Mouse (Mus musculus) heart, postnatal 10 days (tissue): ENCODE measurements around the gene Commd8. TPM values are rescaled to one million over a fixed set of nuclear protein-coding genes. Genes with fewer than 3 reads are reported as not detected.
"Not testable (repeated sequence)": the region's sequence is repeated elsewhere in the genome, so short reads cannot be mapped to it uniquely, and the experiment has no call there.

Source experiments
- DNase-seq, 2 experiments: peaks; one replicate each; pipeline ENCODE4 v3.0.0; 2021
- intact Hi-C: fragments of 180-260 bp; cut with DNase I; formaldehyde crosslinking; loops from one replicate; pipeline ENCODE4 v1.15.1; 2025
- total RNA-seq, 2 experiments: library from RNA; stranded (reverse); gene quantifications; 2 replicates each; pipeline ENCODE4 v1.2.3; 2021

Commd8 gene
- total RNA-seq, 2 experiments from 2014 or later, result 44.1 to 47.4 TPM

DNA sequence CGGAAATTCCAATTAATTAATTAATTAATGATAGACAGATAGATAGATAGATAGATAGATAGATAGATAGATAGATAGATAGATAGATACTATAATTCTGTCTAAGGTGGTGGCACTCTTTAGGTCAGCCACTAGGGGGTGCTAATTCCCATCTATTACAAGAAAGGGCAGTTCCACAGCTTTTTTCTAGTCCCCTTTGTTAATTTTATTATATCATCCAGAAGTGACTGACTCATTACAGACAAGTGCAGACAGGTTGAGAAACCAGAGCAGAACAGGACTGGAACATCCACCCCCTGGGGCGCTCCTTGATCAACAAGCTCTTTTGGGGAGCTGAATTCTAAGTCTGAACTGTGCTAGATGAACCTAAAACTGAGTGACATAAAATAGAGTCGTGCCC, 4.7 kb upstream of the Commd8 start:
- peak; percentile 35 to 77 for DNase-seq
- intact Hi-C loops, result loop anchor here (1.0 to 2.0 kb wide), 2 partner anchors 32 to 97 kb away; no protein-coding TSS in a partner anchor

DNA sequence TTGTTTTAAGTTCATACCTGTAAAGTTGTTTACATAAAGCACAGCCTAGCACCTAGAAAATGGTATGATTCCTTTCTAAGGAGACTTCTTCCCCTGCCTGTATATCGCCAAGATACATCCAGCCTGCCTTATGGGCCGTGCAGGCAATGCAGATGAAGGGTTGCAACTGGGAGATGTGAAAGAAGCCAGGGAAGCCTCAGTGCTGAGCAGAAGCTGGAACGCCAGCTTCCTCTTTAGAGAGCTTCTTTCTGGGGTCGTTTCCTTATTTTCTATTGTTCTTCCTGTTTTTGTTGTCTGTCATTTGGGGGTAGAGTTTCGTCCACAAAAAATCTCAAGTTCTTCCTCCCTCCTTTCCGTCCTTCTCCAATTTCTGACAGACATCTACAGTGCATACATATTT, 2.1 kb upstream of the Commd8 start:
- intact Hi-C loops, result no loop called here
- no peak for DNase-seq

DNA sequence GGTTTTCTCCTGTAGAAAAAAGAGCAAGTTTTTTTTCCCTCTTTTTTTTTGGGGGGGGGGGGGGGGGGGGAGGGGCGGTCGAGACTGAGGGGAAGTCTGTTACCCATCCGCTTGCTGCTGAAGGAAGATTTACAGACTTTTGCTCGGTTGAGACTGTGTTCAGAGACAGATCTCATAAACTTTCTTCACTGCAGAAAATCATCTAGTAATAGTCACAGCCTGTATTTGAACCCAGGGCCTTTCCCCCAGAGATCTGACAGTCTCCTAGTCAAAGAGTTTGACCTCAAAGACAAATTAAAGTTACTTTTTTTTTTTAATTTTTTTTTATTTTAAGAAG, 264 bp upstream of the Commd8 start:
- DNase-seq, result no peak
- intact Hi-C loops, result no loop called here

DNA sequence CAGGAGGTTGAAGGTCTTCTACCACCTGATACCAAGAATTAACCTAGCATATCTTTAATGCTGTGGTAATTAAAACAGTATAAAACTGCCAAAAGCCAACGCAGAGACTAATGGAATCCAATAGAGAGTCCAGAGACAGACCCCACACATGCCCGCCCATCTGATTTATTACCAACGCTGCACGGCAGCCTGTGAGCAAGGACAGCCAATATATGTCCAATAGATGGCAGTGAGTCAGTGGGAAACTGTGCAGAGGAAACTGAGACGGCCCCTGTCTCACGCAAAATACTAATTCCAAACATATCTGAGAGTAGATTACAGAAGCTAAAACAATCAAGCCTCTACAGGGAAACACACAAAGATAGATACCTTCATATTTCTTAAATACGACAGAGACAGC, 3.6 kb downstream of the Commd8 start:
- no peak for DNase-seq
- intact Hi-C loops, result no loop called here

DNA sequence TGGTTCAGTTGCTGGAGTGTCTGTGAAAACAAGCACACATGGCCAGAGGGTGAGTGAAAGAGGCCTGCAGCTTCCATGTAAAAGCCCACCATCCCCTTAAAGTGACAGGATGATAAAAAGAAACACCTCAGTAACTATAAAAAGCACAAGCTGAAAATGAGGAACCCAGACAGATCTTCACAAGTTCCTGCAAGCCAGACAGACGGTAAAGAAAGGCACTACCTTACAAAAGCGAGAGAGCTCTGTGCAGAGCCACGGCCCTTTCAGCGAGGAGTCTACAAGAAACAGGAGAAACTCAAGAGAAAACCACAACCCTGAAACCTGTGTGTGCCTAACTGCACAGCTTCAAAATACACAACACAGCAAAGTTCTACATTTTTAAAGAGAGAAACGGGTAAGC, 5.1 kb downstream of the Commd8 start:
- DNase-seq, result no peak
- intact Hi-C loops, result no loop called here

DNA sequence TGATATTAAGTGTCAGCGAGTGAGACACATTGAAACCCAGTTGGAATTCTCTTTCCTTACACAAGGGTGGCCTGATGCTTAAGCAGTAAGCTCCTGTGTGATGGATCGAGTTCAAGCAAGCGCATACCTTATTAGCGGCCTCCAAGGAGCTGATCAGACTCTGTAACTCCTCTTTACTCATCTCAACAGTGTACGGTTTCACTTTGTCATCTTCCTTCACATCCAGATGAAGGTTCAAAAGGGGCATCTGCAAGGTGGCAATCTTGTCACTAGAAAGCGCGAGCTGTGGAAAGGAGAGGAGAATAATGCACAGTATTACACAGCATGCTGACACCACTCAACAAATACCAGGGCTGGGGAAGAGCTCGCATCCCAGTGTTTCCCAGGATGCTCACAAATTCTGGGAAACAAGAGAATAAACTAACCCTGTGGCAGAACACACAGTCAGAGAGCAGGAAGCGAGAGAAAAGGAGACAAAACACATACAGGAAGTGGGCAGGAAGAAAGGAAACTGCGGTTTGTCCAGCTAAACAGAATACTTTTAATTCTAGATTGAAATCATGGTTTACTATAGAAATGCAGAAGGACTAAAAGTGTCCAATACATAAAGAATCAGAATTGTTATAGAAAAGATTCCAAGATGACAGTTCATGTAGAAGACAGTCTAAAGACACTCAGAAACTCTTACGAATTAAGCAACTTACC, 7.1 kb downstream of the Commd8 start:
- intact Hi-C loops, result no loop called here

DNA sequence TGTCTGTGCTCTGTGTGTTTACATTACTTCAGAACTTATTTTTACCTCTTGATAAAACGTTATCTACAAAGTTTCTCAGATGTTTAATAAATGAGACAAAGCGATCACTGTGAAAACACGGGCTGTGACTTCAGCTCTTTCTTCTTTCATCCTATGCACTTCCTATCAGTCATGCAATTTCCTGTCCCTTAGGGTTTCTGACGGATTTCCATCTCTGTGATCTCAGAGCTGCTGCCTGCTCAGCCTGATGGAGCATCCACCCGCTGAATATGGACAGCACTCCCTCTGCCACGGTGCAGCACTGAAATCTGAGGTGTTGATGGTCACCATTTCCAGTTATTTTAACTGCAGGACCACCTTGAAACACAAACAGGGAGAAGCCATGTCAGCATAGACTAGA, 8.5 kb downstream of the Commd8 start:
- no peak for DNase-seq
- intact Hi-C loops, result no loop called here

More for the DNA sequence above, 7.1 kb downstream of the Commd8 start:
- no peak for DNase-seq

DNA sequence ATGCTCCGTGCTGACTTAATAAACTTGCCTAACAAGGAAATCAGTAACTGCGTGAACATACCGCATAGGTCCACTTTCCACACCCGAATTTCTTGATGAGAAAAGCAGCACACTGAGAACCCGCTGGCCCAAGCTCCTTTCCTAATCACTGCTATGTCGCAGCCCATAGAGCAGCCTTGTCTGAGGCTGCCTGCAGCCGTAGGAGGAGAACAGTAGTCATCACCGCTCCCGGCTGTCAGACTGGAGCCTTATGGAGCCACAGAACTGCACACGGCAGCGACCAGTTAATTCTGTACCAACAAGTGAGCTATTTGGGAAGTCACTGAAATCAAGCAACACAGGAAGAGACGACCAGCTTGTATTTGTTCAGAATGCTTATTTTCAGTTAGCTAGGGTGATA, 9.3 kb downstream of the Commd8 start:
- DNase-seq, result no peak
- intact Hi-C loops, result no loop called here

DNA sequence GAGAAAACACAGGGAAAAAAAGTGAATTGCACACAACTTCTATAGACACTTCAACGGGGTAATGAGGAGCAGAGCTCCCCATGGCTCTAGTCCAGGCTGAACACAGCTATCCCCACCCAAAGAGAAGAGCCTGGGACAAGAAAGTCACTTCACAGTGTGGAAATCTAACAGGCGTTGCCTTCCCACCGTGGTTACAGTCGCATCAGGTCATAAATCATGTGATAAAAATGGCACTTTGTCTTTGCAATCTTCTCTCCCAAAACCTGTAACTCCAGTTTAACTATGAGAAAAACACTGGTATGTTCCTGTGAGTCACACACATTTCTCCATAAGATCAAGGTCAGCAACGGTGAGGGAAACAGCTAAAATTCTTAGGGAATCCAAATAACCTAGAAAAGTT, 11.4 kb downstream of the Commd8 start:
- no peak for DNase-seq
- intact Hi-C loops, result no loop called here

DNA sequence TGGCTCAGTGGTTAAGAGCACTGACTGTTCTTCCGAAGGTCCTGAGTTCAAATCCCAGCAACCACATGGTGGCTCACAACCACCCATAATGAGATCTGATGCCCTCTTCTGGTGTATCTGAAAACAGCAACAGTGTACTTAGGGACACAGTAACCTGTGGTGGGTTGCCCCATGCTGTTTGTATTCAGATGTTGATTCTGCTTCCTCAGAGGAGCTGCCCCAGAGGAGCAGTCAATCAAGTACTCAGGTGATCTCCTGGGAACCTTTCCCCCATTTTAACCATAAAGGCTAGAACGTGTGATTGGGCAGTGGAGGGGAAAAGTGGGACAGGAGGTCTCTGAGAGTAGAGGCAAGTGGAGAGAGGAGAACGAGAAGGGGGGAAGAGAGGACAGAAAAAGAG, 12.3 kb downstream of the Commd8 start:
- DNase-seq, intact Hi-C loops: not testable (repeated sequence)

DNA sequence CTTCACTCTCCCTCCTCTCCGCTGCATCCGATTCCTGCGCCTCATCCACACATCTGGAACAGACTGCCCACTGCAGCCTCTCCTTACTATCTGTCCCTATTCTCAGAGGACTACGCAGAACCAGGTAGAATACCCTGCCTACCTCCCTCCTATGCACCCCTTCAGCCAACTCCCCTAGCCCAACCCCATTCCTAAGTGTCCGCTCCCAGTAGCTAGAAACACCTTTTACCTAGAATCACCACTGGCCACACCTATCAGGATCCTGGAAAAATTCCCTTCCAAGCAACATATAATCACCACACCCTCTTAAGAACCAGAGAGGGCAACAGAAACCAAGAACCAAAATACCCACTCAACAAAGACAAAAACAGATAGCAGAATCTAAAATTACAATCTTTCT, 17.1 kb downstream of the Commd8 start:
- intact Hi-C loops, result no loop called here
- no peak for DNase-seq

DNA sequence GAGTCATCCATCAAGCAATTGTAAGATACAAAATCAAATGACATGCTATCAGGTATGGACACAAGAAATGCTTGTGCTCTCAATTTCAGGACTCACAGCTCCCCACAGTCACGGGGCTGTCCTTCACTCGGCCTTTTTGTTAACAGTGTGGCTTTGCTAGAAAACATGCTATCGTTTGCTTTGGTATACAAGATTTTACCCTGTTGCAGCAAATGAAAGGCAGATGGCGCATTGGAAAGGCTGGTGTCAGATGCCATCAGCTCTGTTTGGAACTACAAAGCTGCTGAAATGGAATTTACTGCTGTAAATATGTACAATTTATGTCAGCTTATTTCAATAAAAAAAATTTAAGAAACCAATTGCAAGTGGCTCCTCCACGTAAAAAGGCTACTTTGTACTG, 19.3 kb downstream of the Commd8 start:
- DNase-seq, result no peak
- intact Hi-C loops, result no loop called here

DNA sequence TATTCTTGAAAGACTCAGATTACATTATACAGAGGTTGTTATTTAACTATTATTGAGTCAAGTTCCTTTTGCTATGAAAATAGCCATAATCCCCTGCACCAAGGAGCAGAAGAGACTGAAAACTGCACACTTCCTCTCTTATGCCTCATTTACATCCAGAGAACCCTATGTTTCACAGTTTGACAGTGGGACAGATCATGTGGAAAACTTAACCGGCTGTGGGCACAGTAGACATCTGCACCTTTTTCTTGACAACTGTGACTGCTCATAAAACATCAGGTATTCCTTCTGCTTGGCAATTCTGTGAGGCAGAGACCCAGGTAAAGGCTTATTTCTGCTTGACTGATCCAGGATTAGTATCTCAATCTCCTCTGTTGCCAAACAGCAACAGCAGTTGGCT, 28.4 kb downstream of the Commd8 start:
- intact Hi-C loops, result no loop called here
- no peak for DNase-seq

DNA sequence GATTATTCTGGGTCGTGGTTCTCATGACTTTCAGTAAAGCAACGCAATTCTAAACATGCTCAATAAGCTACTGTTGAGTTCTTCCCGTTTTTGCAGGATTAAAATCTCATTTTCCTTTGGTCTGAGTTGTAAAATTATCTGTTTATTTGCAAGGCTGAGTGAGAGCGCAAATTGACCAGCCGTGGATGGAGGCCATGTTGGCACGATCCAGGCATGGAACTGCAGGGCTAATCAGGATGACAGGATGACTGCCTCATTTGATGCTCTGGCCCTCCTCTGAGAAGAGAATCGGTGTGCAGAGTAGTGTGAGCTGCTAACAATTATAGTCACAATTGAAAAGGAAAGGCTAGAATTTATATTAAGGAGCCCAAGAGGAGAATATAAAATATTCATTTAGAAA, 29.7 kb downstream of the Commd8 start:
- no peak for DNase-seq
- intact Hi-C loops, result no loop called here

DNA sequence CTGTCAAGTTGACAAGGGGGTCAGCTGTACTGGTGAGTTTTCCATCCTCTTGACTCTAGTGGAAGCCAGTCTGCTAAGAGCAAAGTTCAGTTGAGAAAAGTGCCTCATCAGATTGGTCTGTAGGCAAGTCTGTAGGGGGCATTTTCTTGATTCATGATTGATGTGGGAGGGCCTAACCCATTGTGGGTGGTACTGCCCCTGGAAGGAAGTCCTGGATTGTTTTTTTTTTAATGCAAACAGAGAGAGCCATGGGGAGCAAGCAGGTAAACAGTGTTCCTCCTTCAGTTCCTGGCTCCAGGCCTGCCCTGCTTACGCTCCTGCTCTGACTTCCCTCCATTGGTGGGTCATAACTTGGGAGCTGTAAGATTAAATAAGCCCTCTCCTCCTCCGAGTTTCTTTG, 34.1 kb downstream of the Commd8 start:
- no peak for DNase-seq
- intact Hi-C loops, result no loop called here

DNA sequence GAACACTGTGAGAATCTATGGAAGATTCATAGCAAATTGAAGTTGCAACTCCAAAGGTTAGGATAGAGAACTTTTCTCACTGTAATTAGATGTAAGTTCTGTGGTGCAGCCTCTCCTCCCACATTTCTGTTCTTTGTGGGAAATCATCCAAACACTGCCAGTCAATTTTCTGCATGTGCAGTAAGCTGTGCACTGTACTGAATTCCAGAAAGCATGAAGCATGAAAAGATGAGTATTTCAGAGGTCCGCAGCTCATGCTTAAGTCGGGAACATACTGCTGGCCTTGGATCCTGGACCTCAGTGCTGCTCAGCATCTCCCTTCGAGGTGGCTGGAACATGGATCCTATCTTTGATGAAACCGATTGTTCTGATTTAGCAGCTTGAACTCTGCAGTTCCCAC, 41.3 kb downstream of the Commd8 start:
- no peak for DNase-seq
- intact Hi-C loops, result no loop called here

DNA sequence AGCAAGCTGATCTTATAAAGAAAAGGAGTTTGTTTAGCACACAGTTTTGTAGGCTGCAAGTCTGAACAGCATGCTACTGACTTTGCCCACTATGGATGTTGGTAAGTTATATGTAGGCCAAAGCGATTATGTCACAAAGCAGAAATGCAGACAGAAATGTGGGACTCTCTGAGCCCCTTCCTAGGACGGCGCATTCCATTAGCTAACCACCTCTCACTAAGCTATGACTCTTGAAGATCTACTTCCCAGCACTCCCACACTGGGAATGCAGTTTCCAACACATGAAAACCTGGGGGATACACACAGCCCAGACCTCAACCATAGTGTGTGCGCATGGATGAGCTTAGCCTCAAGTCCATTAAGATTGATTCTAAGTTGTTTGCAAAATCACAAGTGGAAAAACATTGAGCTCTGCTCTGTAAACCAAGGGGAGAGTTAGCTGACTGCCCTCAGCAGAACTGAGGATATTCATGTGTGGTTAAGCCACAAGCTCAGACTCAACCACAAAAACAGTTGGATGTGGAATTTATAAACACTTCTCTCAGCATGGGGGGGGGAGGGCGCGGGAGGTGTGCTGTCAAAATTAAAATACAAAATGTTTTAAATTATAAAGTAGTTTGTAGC, 45.5 kb downstream of the Commd8 start:
- intact Hi-C loops, result no loop called here

More for the DNA sequence above, 45.5 kb downstream of the Commd8 start:
- no peak for DNase-seq
